Mouse (Mus musculus) liver, embryonic 14.5 days (tissue): Measurements from ENCODE around the gene Gm49673.
"Not testable (repeated sequence)": the region's sequence is repeated elsewhere in the genome, so short reads cannot be mapped to it uniquely, and the experiment has no call there.

Experiments
- CTCF ChIP-seq: IDR thresholded peaks from 2 replicates; pipeline ENCODE4 v1.5.1; 2016; ENCODE audit warnings: antibody characterized with exemption, low read depth, control low read depth
- EP300 ChIP-seq: IDR thresholded peaks from 2 replicates; pipeline ENCODE4 v1.6.1; 2016; ENCODE audit warnings: antibody characterized with exemption, low read depth

- TF ChIP-seq CTCF, EP300: not testable (repeated sequence)
These were observed 18.0 kb downstream of the Gm49673 start for GRCm38 (mm10) chr17:8129578-8129977.
